Mouse (Mus musculus) kidney, embryonic 16.5 days (tissue): Measurements from ENCODE around the gene Troap. TPM values are rescaled to one million over a fixed set of nuclear protein-coding genes. Genes with fewer than 3 reads are reported as not detected.

Source experiments
- ATAC-seq: fragments of 200-750 bp; cut with Nextera tagmentation; 2 replicates; pipeline ENCODE4 v1.8.0; 2017; ENCODE audit warnings: moderate TSS enrichment; ENCODE audit not compliant: low FRiP score, low TSS enrichment
- H3K27ac ChIP-seq: fragments of 300-500 bp; sonication (generic); 2 replicates; pipeline ENCODE4 v1.5.1; 2014; ENCODE audit warnings: low read length
- H3K27me3 ChIP-seq: fragments of 300-500 bp; sonication (generic); 2 replicates; pipeline ENCODE4 v1.6.1; 2014; ENCODE audit warnings: low read length, control low read depth, mixed read lengths; ENCODE audit not compliant: insufficient read depth
- H3K36me3 ChIP-seq: fragments of 300-500 bp; sonication (generic); 2 replicates; pipeline ENCODE4 v1.6.1; 2014; ENCODE audit warnings: low read length, control low read depth, mixed read lengths; ENCODE audit not compliant: insufficient read depth
- H3K4me1 ChIP-seq: fragments of 300-500 bp; sonication (generic); 2 replicates; pipeline ENCODE4 v1.6.1; 2014; ENCODE audit warnings: low read length, control low read depth, mixed read lengths; ENCODE audit not compliant: insufficient read depth
- H3K4me2 ChIP-seq: fragments of 300-500 bp; sonication (generic); replicated peaks from 2 replicates; pipeline ENCODE4 v1.6.1; 2014; ENCODE audit warnings: low read depth, low read length
- H3K4me3 ChIP-seq: fragments of 300-500 bp; sonication (generic); 2 replicates; pipeline ENCODE4 v1.5.1; 2014; ENCODE audit warnings: mild to moderate bottlenecking, low read length
- H3K9ac ChIP-seq: fragments of 300-500 bp; sonication (generic); replicated peaks from 2 replicates; pipeline ENCODE4 v1.6.1; 2014; ENCODE audit warnings: low read length
- H3K9me3 ChIP-seq: fragments of 300-500 bp; sonication (generic); 2 replicates; pipeline ENCODE4 v1.6.1; 2016; ENCODE audit warnings: low read length, control low read depth
- WGBS: fragments of 180-500 bp; shearing (Covaris S2); extraction: QIAGEN DNeasy Blood & Tissue Kit; methylation state at CpG from one replicate; pipeline ENCODE4 v1.1.7; 2014; 5-methylcytosine and 5-hydroxymethylcytosine counted together
- polyA plus RNA-seq: library from polyadenylated mRNA; unstranded; fragments of >200 nt; fragmentation: Nextera tagmentation; extraction: Ambion mirVana; gene quantifications from 2 replicates; pipeline ENCODE4 v1.2.1, GENCODE M21; 2015

Troap gene
- 35.8 and 45.8 TPM in 2 replicates for polyA plus RNA-seq

DNA sequence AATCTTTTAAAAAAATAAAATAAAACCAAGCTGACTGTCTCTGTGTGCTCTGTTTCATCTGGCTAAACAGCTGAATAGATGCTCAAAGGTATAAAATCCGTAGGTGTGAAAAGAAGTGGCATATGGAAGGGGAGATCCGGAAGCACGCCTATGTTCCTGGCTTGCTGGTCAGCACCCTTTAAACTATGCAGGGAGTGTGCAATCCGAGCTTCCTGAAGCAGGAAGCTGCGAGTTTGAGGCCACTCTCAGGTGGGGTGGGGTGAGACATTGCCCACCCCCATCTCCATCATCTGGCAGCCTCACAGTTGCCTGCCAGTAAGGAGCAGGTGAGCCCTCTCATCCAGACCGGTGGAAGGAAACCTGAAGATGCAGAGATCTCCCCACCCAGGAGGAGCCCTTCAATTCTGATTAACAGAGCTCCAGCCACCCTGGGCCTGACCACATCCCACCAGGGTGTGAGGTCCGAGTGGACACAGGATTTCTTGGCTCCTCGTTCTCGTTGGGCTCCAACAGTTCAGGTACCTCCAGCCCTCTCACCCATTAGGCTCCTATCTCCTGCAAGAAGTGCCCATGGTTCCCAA lies at the start of gene Troap:
Troap (plus strand) TSS at position 557 of the 581 bp plus-strand sequence.
- Histone ChIP-seq H3K27me3 (peaks cover 2% of the 10 kb centered on the region; the same call in 1 of the 2 replicates), H3K4me3 (peak within 1 kb of the TSS; percentile 77), H3K4me2 (peak within 1 kb of the TSS; percentile 78), H3K27ac (peak within 1 kb of the TSS; percentile 95), H3K4me1 (peaks cover 27% of the 10 kb centered on the region), H3K9me3 (no peaks in the 10 kb centered on the region), H3K36me3 (peaks cover 23% of the 10 kb centered on the region), H3K9ac (peak within 1 kb of the TSS; percentile 81)
- 10% methylated on average over 9 of the region's 9 CpGs for WGBS
- ATAC-seq: peak; percentile 5; the same call in 1 of the 2 replicates

DNA sequence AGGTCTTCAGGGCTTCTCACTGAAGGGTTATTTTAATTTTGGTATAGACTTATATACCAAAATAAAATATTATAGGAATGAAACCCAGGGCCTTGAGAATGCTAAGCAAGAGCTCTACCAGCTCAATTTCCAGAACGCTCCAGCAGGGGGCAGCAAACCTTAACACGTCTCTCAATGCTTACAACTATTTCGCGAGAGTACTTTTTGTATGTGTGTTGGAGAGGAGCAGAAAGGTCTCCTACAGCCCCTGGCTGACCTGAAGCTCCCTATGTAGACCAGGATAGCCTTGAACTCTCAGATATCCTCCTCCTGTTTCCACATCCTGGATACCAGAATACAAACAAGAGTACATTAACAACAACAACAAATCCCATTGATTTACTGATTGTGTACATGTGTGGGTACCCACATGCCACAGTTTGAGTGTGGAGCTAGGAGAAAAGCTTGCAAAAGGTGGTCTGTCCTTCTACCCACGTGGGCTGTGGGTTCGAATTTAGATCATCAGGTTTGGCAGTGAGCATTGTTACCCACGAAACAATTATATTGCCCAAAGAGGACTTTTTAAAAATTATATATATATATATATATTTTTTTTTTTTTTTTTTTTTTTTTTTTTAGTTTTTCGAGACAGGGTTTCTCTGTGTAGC lies 49.6 kb upstream of the Troap start:
- Histone ChIP-seq H3K4me2 (no peak overlapping the region), H3K4me1 (peaks cover 6% of the 10 kb centered on the region), H3K9me3 (peaks cover 3% of the 10 kb centered on the region; the same call in 1 of the 2 replicates), H3K27ac (no peak overlapping the region), H3K9ac (no peak overlapping the region), H3K36me3 (no peaks in the 10 kb centered on the region), H3K4me3 (no peak overlapping the region), H3K27me3 (no peaks in the 10 kb centered on the region)
- WGBS: 19% methylated on average over 7 of the region's 8 CpGs
- ATAC-seq: no peak

DNA sequence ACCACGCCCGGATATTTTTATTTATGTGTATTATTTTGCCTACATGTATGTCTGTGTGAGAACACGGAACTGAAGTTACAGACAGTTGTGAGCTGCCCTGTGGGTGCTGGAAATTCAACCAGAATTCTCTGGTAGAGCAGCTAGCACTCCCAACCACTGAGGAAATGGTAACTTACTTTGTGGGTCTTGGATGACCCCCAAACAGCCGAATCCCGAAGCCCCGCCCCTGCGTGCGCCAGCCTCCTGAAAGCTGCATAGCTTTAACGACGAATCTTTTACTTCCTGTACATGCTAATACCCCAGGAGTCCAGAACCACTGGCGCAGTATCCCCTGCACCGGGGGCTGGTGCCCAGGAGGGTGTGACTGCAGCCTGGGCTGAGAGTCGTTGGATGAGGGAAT lies 49.0 kb upstream of the Troap start:
- WGBS: 81% methylated on average over 13 of the region's 13 CpGs
- H3K9me3 ChIP-seq: peaks cover 3% of the 10 kb centered on the region; the same call in 1 of the 2 replicates
- H3K36me3 ChIP-seq: no peaks in the 10 kb centered on the region
- no peak overlapping the region for H3K27ac ChIP-seq
- peaks cover 6% of the 10 kb centered on the region for H3K4me1 ChIP-seq
- no peak overlapping the region for H3K9ac ChIP-seq
- ATAC-seq: no peak
- H3K27me3 ChIP-seq: no peaks in the 10 kb centered on the region
- no peak overlapping the region for H3K4me2 ChIP-seq
- H3K4me3 ChIP-seq: no peak overlapping the region

DNA sequence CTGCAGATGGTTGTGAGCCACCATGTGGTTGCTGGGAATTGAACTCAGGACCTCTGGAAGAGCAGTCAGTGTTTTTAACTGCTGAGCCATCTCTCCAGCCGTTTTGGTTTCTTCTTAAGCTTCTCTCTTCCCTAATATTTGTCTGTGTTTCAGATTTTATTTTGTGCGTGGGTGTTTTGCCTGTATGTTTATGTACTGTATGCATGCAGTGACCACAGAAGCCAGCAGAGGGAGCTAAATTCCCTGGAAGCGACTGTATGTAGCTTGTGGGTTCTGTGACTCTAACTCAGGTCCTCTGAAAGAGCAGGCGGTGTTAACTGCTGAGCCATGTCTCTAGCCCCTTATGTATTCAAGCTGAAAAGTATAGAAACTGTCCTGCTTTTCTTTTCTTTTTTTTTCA lies 48.1 kb upstream of the Troap start:
- no peak overlapping the region for H3K4me2 ChIP-seq
- ATAC-seq: no peak

DNA sequence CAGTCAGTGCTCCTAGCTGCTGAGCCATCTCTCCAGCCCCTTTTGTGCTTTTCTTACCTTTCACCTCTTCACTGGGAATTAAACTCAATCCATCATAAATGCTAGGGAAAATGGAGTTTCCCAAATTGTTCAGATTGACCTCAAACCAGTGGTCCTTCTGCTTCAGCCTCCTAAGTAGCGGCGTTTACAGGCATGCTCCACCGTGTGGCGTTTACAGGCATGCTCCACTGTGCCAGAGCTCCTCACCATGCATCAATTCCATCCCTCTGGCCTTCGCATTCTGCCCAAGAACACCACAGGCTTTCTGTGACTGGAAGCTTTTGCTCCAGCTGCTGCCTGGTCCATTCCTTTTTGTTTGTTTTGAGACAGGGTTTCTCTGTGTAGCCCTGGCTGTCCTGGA lies 47.3 kb upstream of the Troap start:
- H3K27me3 ChIP-seq: no peaks in the 10 kb centered on the region
- peaks cover 19% of the 10 kb centered on the region for H3K4me1 ChIP-seq
- no peak overlapping the region for H3K9ac ChIP-seq
- H3K9me3 ChIP-seq: no peaks in the 10 kb centered on the region
- H3K27ac ChIP-seq: no peak overlapping the region
- no peak overlapping the region for H3K4me3 ChIP-seq
- ATAC-seq: no peak
- H3K4me2 ChIP-seq: no peak overlapping the region
- H3K36me3 ChIP-seq: no peaks in the 10 kb centered on the region
- 80% methylated on average over 5 of the region's 5 CpGs for WGBS

More for the DNA sequence above, 48.1 kb upstream of the Troap start:
- H3K4me3 ChIP-seq: no peak overlapping the region
- H3K27me3 ChIP-seq: no peaks in the 10 kb centered on the region
- 63% methylated on average over 4 of the region's 4 CpGs for WGBS
- H3K9ac ChIP-seq: no peak overlapping the region
- no peak overlapping the region for H3K27ac ChIP-seq
- peaks cover 1% of the 10 kb centered on the region; the same call in 1 of the 2 replicates for H3K9me3 ChIP-seq
- H3K36me3 ChIP-seq: no peaks in the 10 kb centered on the region
- peaks cover 10% of the 10 kb centered on the region for H3K4me1 ChIP-seq

DNA sequence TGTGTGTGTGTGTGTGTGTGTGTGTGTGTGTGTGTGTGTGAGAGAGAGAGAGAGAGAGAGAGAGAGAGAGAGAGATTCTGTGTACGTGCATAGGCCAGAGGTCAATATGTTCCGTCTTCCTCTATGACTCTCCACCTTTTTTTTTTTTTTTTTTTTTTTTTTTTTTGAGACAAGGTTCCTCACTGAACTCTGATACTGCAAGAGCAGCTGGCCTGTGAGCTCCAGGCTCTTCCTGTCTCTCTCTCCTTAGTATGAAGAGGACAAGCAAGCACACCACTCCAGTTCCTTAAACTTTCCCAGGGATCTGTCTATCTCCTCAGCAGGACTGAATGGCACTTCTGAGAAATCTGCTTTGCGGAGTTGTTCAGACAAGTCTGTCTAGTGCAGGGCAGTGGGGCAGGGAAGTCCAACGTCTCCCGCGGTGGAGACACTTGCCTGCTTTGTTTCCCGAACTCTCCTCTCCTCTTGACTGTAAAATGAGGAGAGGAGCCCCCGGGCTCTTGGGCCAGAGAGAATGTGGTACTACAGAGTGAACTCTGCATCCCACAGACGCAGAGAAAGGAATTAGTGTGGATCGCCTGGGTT lies 45.4 kb upstream of the Troap start:
- WGBS: 1% methylated on average over 8 of the region's 10 CpGs
- ATAC-seq: no peak
- Histone ChIP-seq H3K27ac (peak overlapping the region; percentile 85), H3K9me3 (no peaks in the 10 kb centered on the region), H3K4me2 (peak overlapping the region; percentile 76), H3K4me1 (peaks cover 32% of the 10 kb centered on the region), H3K27me3 (no peaks in the 10 kb centered on the region), H3K9ac (peak overlapping the region; percentile 68), H3K4me3 (peak overlapping the region; percentile 54), H3K36me3 (no peaks in the 10 kb centered on the region)

DNA sequence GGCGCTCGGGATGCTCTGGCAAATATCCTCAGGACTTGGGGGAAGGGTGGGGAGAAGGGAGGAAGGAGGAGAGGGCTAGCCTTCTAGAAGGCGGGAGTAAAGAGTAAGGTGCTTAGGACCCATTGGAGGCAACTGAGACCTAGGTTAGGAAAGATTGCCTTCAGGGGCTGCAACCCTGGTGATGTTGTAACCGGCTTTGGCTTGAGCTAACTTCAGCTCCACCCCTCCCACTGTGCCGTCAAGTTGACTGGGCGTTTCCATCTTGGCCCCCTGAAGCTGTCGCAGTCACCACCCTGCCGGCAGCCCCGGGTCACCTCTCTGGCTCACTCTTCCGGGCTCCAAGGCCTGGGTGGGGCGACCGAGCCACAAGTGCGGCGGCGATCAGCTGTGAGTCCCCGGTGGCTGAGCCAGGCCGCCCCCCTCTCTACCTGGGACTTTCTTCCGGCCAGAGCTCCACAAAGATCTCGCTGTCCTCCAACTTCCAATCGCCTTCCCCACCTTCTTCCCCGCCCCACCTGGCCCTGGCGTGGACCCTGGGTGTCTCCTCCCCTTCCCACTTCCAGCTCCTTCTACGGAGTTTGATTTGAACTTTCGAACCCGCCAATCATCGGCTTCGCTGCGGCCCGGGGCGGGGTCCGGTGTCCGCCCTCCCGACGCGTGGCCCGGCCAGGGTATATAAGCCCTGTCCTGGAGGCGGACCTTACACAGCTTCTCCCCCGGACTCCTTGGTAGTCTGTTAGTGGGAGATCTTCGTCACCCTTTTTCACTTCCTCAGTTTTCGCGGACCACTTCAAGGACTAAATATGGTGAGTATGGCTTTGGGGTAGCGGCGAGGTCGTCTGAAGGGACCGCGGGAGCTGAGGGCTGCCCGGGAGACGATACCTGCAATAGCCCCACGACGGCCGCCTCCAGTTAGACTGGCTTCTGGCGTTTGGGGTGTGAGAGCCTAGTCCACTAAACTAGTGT lies 44.5 kb upstream of the Troap start, which contains the start of gene Tuba1c:
Tuba1c (plus strand) TSS at position 273 of the 966 bp plus-strand sequence.
- peaks cover 36% of the 10 kb centered on the region for H3K4me1 ChIP-seq
- peak; percentile 94 for ATAC-seq
- H3K9me3 ChIP-seq: no peaks in the 10 kb centered on the region
- under 1% methylated on average over 52 of the region's 52 CpGs for WGBS
- H3K4me3 ChIP-seq: peak within 1 kb of the TSS; percentile 54
- H3K36me3 ChIP-seq: peaks cover 5% of the 10 kb centered on the region
- peak within 1 kb of the TSS; percentile 68 for H3K9ac ChIP-seq
- peak within 1 kb of the TSS; percentile 85 for H3K27ac ChIP-seq
- no peaks in the 10 kb centered on the region for H3K27me3 ChIP-seq
- peak within 1 kb of the TSS; percentile 76 for H3K4me2 ChIP-seq

DNA sequence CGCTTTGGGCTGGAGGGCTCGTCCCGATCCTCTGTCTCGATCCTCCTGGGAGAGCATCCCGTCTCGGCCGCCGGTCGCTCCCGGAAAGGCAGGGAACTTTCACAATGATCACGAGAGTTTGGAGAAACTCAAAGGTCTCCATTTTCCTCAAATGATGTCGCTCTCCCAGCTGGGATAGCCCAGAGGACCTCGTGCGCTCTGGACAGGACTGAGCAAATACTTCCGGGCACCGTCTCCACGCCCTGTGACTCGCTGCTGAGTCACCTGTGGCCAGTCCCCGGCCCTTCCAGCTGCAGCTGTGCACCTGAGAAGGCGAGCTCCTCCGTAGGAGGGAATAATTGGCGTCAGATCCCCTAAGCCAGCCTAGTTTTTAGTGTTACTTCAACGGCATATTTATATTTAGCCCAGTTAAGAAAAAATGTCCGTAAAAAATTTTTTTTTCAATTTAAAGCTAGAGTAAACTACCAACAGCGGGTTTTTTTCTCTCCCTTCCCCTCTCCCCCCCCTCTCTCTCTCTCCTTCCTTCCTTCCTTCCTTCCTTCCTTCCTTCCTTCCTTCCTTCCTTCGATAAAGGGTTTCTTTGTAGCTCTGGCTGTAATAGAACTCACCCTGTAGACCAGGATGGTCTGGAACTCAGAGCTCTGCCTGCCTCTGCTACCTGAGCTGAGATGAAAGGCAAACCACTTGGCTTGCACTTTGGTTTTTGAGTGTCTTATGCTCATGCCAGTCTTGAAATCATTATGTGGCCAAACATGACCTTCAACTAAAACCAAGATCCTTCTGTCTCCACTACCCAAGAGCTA lies 43.6 kb upstream of the Troap start:
- peaks cover 38% of the 10 kb centered on the region for H3K4me1 ChIP-seq
- WGBS: 8% methylated on average over 26 of the region's 26 CpGs

DNA sequence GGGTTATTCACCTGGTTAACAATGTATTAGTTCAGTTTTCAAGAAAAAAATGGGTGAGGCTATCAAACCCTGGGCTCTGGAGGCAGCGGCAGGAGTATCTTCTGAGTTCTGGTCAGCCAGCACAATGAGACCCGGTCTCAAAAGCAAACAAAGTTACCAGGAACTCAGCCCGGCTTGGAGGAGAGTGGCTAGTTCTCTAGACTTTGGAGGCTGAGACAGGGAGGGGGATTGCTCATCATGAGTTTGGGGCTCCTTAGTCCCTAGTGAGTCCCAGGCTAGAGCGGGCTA lies 43.0 kb upstream of the Troap start:
- Histone ChIP-seq H3K9ac (peak overlapping the region; percentile 68), H3K36me3 (peaks cover 19% of the 10 kb centered on the region)

More for the DNA sequence above, 43.6 kb upstream of the Troap start:
- no peaks in the 10 kb centered on the region for H3K9me3 ChIP-seq
- peak overlapping the region; percentile 76 for H3K4me2 ChIP-seq
- peak overlapping the region; percentile 68 for H3K9ac ChIP-seq
- peak overlapping the region; percentile 85 for H3K27ac ChIP-seq
- no peaks in the 10 kb centered on the region for H3K27me3 ChIP-seq
- peaks cover 14% of the 10 kb centered on the region for H3K36me3 ChIP-seq
- peak; percentile 57; the same call in 1 of the 2 replicates for ATAC-seq
- H3K4me3 ChIP-seq: peak overlapping the region; percentile 54

More for the DNA sequence above, 43.0 kb upstream of the Troap start:
- ATAC-seq: no peak
- Histone ChIP-seq H3K4me2 (peak overlapping the region; percentile 76), H3K27me3 (no peaks in the 10 kb centered on the region), H3K4me1 (peaks cover 39% of the 10 kb centered on the region), H3K27ac (peak overlapping the region; percentile 85; the same call in 1 of the 2 replicates), H3K9me3 (no peaks in the 10 kb centered on the region), H3K4me3 (peak overlapping the region; percentile 54)
- WGBS: 76% methylated on average over 4 of the region's 4 CpGs
